In the genomic region with DNA sequence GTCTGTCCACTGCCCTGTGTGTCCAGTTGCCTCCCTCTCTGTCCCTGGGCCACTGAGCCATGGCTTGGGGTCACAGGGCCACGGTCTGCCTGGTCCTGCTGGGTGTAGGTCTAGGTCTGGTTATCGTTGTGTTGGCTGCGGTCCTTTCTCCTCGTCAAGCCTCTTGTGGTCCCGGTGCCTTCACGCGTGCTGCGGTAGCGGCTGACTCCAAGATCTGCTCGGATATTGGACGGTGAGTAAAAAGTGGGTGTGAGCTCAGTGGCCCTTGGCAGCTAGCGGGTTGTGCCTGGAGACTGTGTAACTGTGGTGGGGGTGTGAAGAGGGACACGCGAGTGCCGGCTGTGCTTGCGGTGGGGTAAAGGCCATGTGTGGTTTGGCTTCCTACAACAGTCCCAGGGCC, we compare ENCODE assay signal across 7 mouse cellular contexts. TPM values are rescaled to one million over a fixed set of nuclear protein-coding genes. Genes with fewer than 3 reads are reported as not detected.
A peak's percentile ranks its signal among the peaks of the same experiment; 100 is the strongest.
DNase-seq lines count a peak whose midpoint lies in the region; ATAC-seq and TF ChIP-seq lines count a peak whose summit lies in the region.

No protein-coding gene starts in this region.

- H3K4me1 ChIP-seq in testis, adult 2 months (ENCODE audit: control insufficient read depth, insufficient read depth, low read length) = no peaks in the 10 kb centered on the region; the same call in 1 of the 2 replicates
- H3K4me1 ChIP-seq in heart, embryonic 14.5 days (ENCODE audit: control insufficient read depth in 2 of 2, insufficient read depth in 2 of 2, low read length in 2 of 2) = peaks cover 29 to 32% of the 10 kb centered on the region in 2 experiments

- H3K79me2 ChIP-seq in myocyte (ENCODE audit: control insufficient read depth, insufficient read depth) = no peaks in the 10 kb centered on the region

- H3K27me3 ChIP-seq in testis, adult 2 months (ENCODE audit: control insufficient read depth, insufficient read depth, low read length) = no peaks in the 10 kb centered on the region
- H3K27me3 ChIP-seq in heart, embryonic 14.5 days (ENCODE audit: control insufficient read depth, insufficient read depth, low read length) = peaks cover 13% of the 10 kb centered on the region; the same call in 1 of the 2 replicates
- peaks cover 11% of the 10 kb centered on the region for H3K27me3 ChIP-seq in myocyte (ENCODE audit: control insufficient read depth, insufficient read depth, insufficient read length)

- no peak for TF ChIP-seq CTCF in testis, adult 2 months (IDR thresholded peaks at IDR 0.05; ENCODE audit: control insufficient read depth, insufficient read depth, insufficient replicate concordance, low read depth, low read length)

- no peak for ATAC-seq in heart, embryonic 14.5 days (ENCODE audit: insufficient number of reproducible peaks, insufficient read depth, low FRiP score, low read depth)

- peak overlapping the region; percentile 56 for H3K9ac ChIP-seq in heart, embryonic 14.5 days (ENCODE audit: low read length)

- H3K36me3 ChIP-seq in testis, adult 2 months (ENCODE audit: control insufficient read depth, insufficient read depth, low read length) = no peaks in the 10 kb centered on the region
- no peaks in the 10 kb centered on the region for H3K36me3 ChIP-seq in heart, embryonic 14.5 days (ENCODE audit: control insufficient read depth, insufficient read depth, low read length)
- H3K36me3 ChIP-seq in myocyte (ENCODE audit: control insufficient read depth, insufficient read depth) = no peaks in the 10 kb centered on the region

- no peak overlapping the region for H3ac ChIP-seq in myocyte (ENCODE audit: control insufficient read depth, insufficient read length)

- no peak for DNase-seq in testis, postnatal 10 days (ENCODE audit: low spot score)
- peak; percentile 50 for DNase-seq in kidney, postnatal 14 days
- no peak for DNase-seq in testis, postnatal 14 days (ENCODE audit: low spot score)
- no peak for DNase-seq in spleen, postnatal 4 days (ENCODE audit: low spot score in 2 of 2)

- TF ChIP-seq POLR2A in testis, adult 2 months (IDR thresholded peaks at IDR 0.05; ENCODE audit: control insufficient read depth, low read depth, low read length) = no peak
- TF ChIP-seq POLR2A in myocyte (IDR thresholded peaks at IDR 0.05; ENCODE audit: insufficient read length, low read depth) = no peak

- WGBS in heart, embryonic 14.5 days = 51% methylated on average over 16 of the region's 16 CpGs

- no peak overlapping the region; the same call in 1 of the 2 replicates for H3K4me3 ChIP-seq in testis, adult 2 months (ENCODE audit: control insufficient read depth, low read depth, low read length)
- peak overlapping the region; percentile 32 to 36 for H3K4me3 ChIP-seq in heart, embryonic 14.5 days (ENCODE audit: control insufficient read depth in 1 of 2, insufficient read depth in 1 of 2, low read depth in 1 of 2, low read length in 2 of 2)
- no peak overlapping the region for H3K4me3 ChIP-seq in myocyte

- peak overlapping the region; percentile 60 for H3K4me2 ChIP-seq in heart, embryonic 14.5 days (ENCODE audit: low read length)
- peak overlapping the region; percentile 43 for H3K4me2 ChIP-seq in myocyte (ENCODE audit: low read depth)

- peak overlapping the region; percentile 45 for H3K27ac ChIP-seq in testis, adult 2 months (ENCODE audit: control insufficient read depth, insufficient read depth, low read depth, low read length)
- H3K27ac ChIP-seq in heart, embryonic 14.5 days (replicated peaks in 1 of 2; ENCODE audit: control insufficient read depth in 1 of 2, insufficient read depth in 1 of 2, low read depth in 2 of 2, low read length in 2 of 2) = peak overlapping the region; percentile 80

- H3K9me3 ChIP-seq in heart, embryonic 14.5 days (ENCODE audit: control insufficient read depth, low read length) = no peaks in the 10 kb centered on the region

TF ChIP-seq in myocyte, 11 proteins besides CTCF, POLR2A, EP300 and RAD21:
- peak in 1 of 3 experiments; percentile 27 for TF ChIP-seq MYOG (IDR thresholded peaks at IDR 0.05; ENCODE audit: control insufficient read depth in 1 of 3, insufficient read depth in 1 of 3, insufficient read length in 2 of 3, low read depth in 2 of 3)
- TF ChIP-seq MAX (IDR thresholded peaks at IDR 0.05; ENCODE audit: low read depth) = no peak
- TF ChIP-seq REST (IDR thresholded peaks at IDR 0.05; ENCODE audit: insufficient read depth, insufficient read length) = no peak
- no peak for TF ChIP-seq CEBPB (IDR thresholded peaks at IDR 0.05; ENCODE audit: insufficient read depth, poor library complexity, severe bottlenecking)
- no peak for TF ChIP-seq MYOD1 (IDR thresholded peaks at IDR 0.05; ENCODE audit: control insufficient read depth in 1 of 3, insufficient read length in 2 of 3, low read depth in 2 of 3)
TF ChIP-seq in myocyte: peak in this region for 1.

RNA-seq across cellular contexts. Expression of a gene that starts 0.5 kb away (rescaled TPM):
- polyA plus RNA-seq in testis, adult 2 months (2012; rRNA removed) = 5.4 TPM in 2 replicates
- polyA plus RNA-seq in heart, embryonic 14.5 days (2014; fragmentation: Nextera tagmentation; extraction: Ambion mirVana) = 7.6 and 8.1 TPM in 2 replicates
- 0.22 TPM for polyA plus RNA-seq in myocyte (2012; fragmentation: generic; extraction: Trizol)

RNA-seq across cellular contexts. Expression of a gene that starts 28.2 kb away (rescaled TPM):
- 1.6 and 2.0 TPM in 2 replicates for polyA plus RNA-seq in testis, adult 2 months (2012; rRNA removed)
- 0.69 and 1.4 TPM in 2 replicates for polyA plus RNA-seq in heart, embryonic 14.5 days (2014; fragmentation: Nextera tagmentation; extraction: Ambion mirVana)
- polyA plus RNA-seq in myocyte (2012; fragmentation: generic; extraction: Trizol) = 0.06 TPM

RNA-seq across cellular contexts. Expression of a gene that starts 29.5 kb away (rescaled TPM):
- 0.98 and 1.1 TPM in 2 replicates for polyA plus RNA-seq in testis, adult 2 months (2012; rRNA removed)
- 1.1 and 2.7 TPM in 2 replicates for polyA plus RNA-seq in heart, embryonic 14.5 days (2014; fragmentation: Nextera tagmentation; extraction: Ambion mirVana)
- polyA plus RNA-seq in myocyte (2012; fragmentation: generic; extraction: Trizol) = 1.1 TPM

RNA-seq across cellular contexts. Expression of a gene that starts 54.2 kb away (rescaled TPM):
- 4.0 and 4.7 TPM in 2 replicates for polyA plus RNA-seq in testis, adult 2 months (2012; rRNA removed)
- 11.7 and 13.3 TPM in 2 replicates for polyA plus RNA-seq in heart, embryonic 14.5 days (2014; fragmentation: Nextera tagmentation; extraction: Ambion mirVana)
- polyA plus RNA-seq in myocyte (2012; fragmentation: generic; extraction: Trizol) = 0.12 TPM

Comparison
In these comparisons a context has a peak if more than half of its experiments do, and no peak if none do; other contexts are left out.
1. H3K4me3 ChIP-seq: peak in heart, embryonic 14.5 days (2 of 2); none in testis, adult 2 months (single experiment) and myocyte (single experiment).